Mouse (Mus musculus): ENCODE measurements around the gene Spc25.

GRCm38 (mm10) chr2:69170395-69171077 lies 35.5 kb downstream of the Spc25 start:
- TF ChIP-seq POLR2A (IDR thresholded peaks at IDR 0.05; ENCODE audit: insufficient read depth, low read depth, low read length) = no peak
- TF ChIP-seq CTCF (IDR thresholded peaks at IDR 0.05; ENCODE audit: insufficient read depth, low read depth, low read length) = no peak
